ENCODE assay signal across 8 mouse cellular contexts in the genomic region with DNA sequence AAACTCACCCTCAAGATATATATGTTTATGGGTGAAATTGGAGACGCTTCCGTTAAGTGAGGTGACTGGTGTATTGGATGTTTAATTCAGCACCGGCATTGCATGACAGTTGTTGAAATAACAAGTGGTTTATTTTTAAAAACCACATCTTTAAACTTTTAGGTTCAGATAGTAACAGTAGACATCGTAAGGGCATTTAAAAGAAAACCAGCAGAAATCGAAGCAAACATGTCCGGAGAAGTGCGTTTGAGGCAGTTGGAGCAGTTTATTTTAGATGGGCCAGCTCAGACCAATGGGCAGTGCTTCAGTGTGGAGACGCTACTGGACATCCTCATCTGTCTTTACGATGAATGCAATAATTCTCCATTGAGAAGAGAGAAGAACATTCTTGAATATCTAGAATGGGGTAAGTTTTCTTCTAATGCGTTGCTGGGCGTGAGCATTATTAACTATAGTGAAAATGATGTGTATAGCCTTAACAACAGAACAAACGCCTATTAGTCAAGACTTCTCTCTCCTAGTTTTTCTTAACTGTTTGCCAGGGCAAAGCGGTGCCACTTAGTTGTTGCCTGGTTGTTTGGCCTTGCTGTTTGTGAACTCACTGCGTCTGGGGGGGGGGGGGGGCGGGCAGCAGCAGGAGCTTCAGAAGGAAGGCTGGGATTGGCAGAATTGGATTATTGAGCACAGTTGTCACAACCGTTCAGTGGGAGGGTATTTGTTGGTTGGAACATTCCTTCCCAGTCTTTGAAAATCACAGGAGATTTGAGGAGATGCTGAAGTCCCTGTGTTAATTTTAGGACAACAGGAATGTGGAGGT. TPM values are rescaled to one million over a fixed set of nuclear protein-coding genes. Genes with fewer than 3 reads are reported as not detected.
A peak's percentile ranks its signal among the peaks of the same experiment; 100 is the strongest.
DNase-seq lines count a peak whose midpoint lies in the region; ATAC-seq and TF ChIP-seq lines count a peak whose summit lies in the region.

No protein-coding gene starts in this region.

- no peak for TF ChIP-seq CTCF in gastrocnemius, adult 2 months (IDR thresholded peaks at IDR 0.05)
- TF ChIP-seq CTCF in CH12.LX (conservative IDR thresholded peaks at IDR 0.05 in 1 of 2, IDR thresholded peaks at IDR 0.05 in 1 of 2; ENCODE audit: low read depth in 2 of 2, low read length in 2 of 2), result no peak

- H3K9me3 ChIP-seq in CH12.LX (replicated peaks; ENCODE audit: low read length), result no peaks in the 10 kb centered on the region
- H3K9me3 ChIP-seq in embryonic facial prominence, embryonic 11.5 days (replicated peaks; ENCODE audit: control insufficient read depth, low read length), result no peaks in the 10 kb centered on the region
- H3K9me3 ChIP-seq in hindbrain, embryonic 16.5 days (ENCODE audit: control insufficient read depth, low read length), result no peaks in the 10 kb centered on the region
- H3K9me3 ChIP-seq in midbrain, embryonic 15.5 days, result no peaks in the 10 kb centered on the region

- H3K4me2 ChIP-seq in CH12.LX (ENCODE audit: insufficient read depth, low read depth, poor library complexity, severe bottlenecking), result peak overlapping the region; percentile 100
- H3K4me2 ChIP-seq in embryonic facial prominence, embryonic 11.5 days (ENCODE audit: low read depth, low read length), result peak overlapping the region; percentile 31
- peak overlapping the region; percentile 95 for H3K4me2 ChIP-seq in hindbrain, embryonic 16.5 days (ENCODE audit: low read length)
- peak overlapping the region; percentile 82 for H3K4me2 ChIP-seq in midbrain, embryonic 15.5 days

- 5% methylated on average over 16 of the region's 16 CpGs for WGBS in embryonic facial prominence, embryonic 11.5 days
- 1% methylated on average over 15 of the region's 16 CpGs for WGBS in hindbrain, embryonic 16.5 days
- WGBS in midbrain, embryonic 15.5 days, result under 1% methylated on average over 16 of the region's 16 CpGs

- intact Hi-C loops in gastrocnemius, adult 2 months (cut with DNase I), result no loop called here
- intact Hi-C loops in gastrocnemius, postnatal 14 days (cut with DNase I; ENCODE audit: low total_unique reads), result no loop called here

- dilution Hi-C loops in CH12.LX (cut with MboI; ENCODE audit: extremely low pct_ligation_motif_present, extremely low pct_unique_long_range_greater_than_20kb, low sequenced_read_pairs), result no loop called here

- H3K4me3 ChIP-seq in gastrocnemius, adult 2 months, result peak overlapping the region; percentile 97
- H3K4me3 ChIP-seq in CH12.LX (replicated peaks in 1 of 3; ENCODE audit: low read depth in 2 of 3, low read length in 2 of 3, poor library complexity in 1 of 3), result peak overlapping the region; percentile 58 to 75 (median 74)
- peak overlapping the region; percentile 76 for H3K4me3 ChIP-seq in embryonic facial prominence, embryonic 11.5 days (ENCODE audit: low read depth, low read length)
- H3K4me3 ChIP-seq in hindbrain, embryonic 16.5 days (ENCODE audit: low read length), result peak overlapping the region; percentile 91
- H3K4me3 ChIP-seq in midbrain, embryonic 15.5 days, result peak overlapping the region; percentile 90

- H3K36me3 ChIP-seq in CH12.LX (replicated peaks in 1 of 2; ENCODE audit: control insufficient read depth in 1 of 2, insufficient read depth in 1 of 2, low read length in 1 of 2), result no peaks in the 10 kb centered on the region
- H3K36me3 ChIP-seq in embryonic facial prominence, embryonic 11.5 days (replicated peaks; ENCODE audit: control insufficient read depth, insufficient read depth, low read depth, low read length), result no peaks in the 10 kb centered on the region
- no peaks in the 10 kb centered on the region for H3K36me3 ChIP-seq in hindbrain, embryonic 16.5 days (ENCODE audit: control insufficient read depth, insufficient read depth, low read length)
- H3K36me3 ChIP-seq in midbrain, embryonic 15.5 days (replicated peaks), result no peaks in the 10 kb centered on the region

- DNase-seq in gastrocnemius, adult 2 months, result no peak
- DNase-seq in gastrocnemius, postnatal 14 days, result no peak
- DNase-seq in CH12.LX (ENCODE audit: extremely low read depth), result no peak
- no peak for DNase-seq in embryonic facial prominence, embryonic 11.5 days (ENCODE audit: low spot score)
- DNase-seq in gastrocnemius, postnatal 4 days (ENCODE audit: low spot score in 2 of 2), result no peak
- no peak for DNase-seq in gastrocnemius, adult 8-10 months (ENCODE audit: low spot score in 2 of 2)

- peak overlapping the region; percentile 95 for H3K27ac ChIP-seq in gastrocnemius, adult 2 months
- no peak overlapping the region for H3K27ac ChIP-seq in CH12.LX (ENCODE audit: insufficient read depth, low read depth)
- no peak overlapping the region for H3K27ac ChIP-seq in embryonic facial prominence, embryonic 11.5 days (replicated peaks; ENCODE audit: low read depth, low read length)
- peak overlapping the region; percentile 17; the same call in 1 of the 2 replicates for H3K27ac ChIP-seq in hindbrain, embryonic 16.5 days (ENCODE audit: low read depth, low read length)
- H3K27ac ChIP-seq in midbrain, embryonic 15.5 days, result no peak overlapping the region

- peak overlapping the region; percentile 83 for H3K9ac ChIP-seq in CH12.LX (ENCODE audit: insufficient read depth, low read depth)
- H3K9ac ChIP-seq in embryonic facial prominence, embryonic 11.5 days (replicated peaks; ENCODE audit: low read length), result peak overlapping the region; percentile 4; the same call in 1 of the 2 replicates
- H3K9ac ChIP-seq in hindbrain, embryonic 16.5 days (ENCODE audit: low read depth, low read length), result peak overlapping the region; percentile 54
- H3K9ac ChIP-seq in midbrain, embryonic 15.5 days, result peak overlapping the region; percentile 33

- no peak for TF ChIP-seq EP300 in CH12.LX (IDR thresholded peaks at IDR 0.05; ENCODE audit: low read length)

- in situ Hi-C loops in CH12.LX (cut with MboI; ENCODE audit: low pct_ligation_motif_present, low pct_unique_long_range_greater_than_20kb, low sequenced_read_pairs), result no loop called here

- peaks cover 0 to 12% of the 10 kb centered on the region in 2 experiments; a peak in 2 of 4 replicates for H3K4me1 ChIP-seq in CH12.LX (ENCODE audit: control insufficient read depth in 1 of 2, insufficient read depth in 2 of 2)
- no peaks in the 10 kb centered on the region for H3K4me1 ChIP-seq in embryonic facial prominence, embryonic 11.5 days (ENCODE audit: control insufficient read depth, insufficient read depth, low read length)
- peaks cover 19% of the 10 kb centered on the region for H3K4me1 ChIP-seq in hindbrain, embryonic 16.5 days (ENCODE audit: control insufficient read depth, insufficient read depth, low read depth, low read length)
- H3K4me1 ChIP-seq in midbrain, embryonic 15.5 days, result peaks cover 32% of the 10 kb centered on the region

- TF ChIP-seq RAD21 in CH12.LX (IDR thresholded peaks at IDR 0.05; ENCODE audit: low read depth, low read length), result no peak

- no peak for TF ChIP-seq POLR2A in CH12.LX (IDR thresholded peaks at IDR 0.05; ENCODE audit: low read depth, low read length)

- 0 out of 2 replicates have a peak, but pooled peaks cover 3% of the 10 kb centered on the region for H3K79me2 ChIP-seq in CH12.LX (replicated peaks; ENCODE audit: control insufficient read depth, extremely low read depth, insufficient read depth, poor library complexity, severe bottlenecking)

- ATAC-seq in embryonic facial prominence, embryonic 11.5 days (replicated peaks; ENCODE audit: insufficient number of reproducible peaks, low FRiP score, low TSS enrichment, low read depth), result no peak
- ATAC-seq in hindbrain, embryonic 16.5 days, result no peak
- no peak for ATAC-seq in midbrain, embryonic 15.5 days (replicated peaks)

- H3K27me3 ChIP-seq in CH12.LX (replicated peaks), result peaks cover 3% of the 10 kb centered on the region
- H3K27me3 ChIP-seq in embryonic facial prominence, embryonic 11.5 days (ENCODE audit: control insufficient read depth, insufficient read depth, low read length), result no peaks in the 10 kb centered on the region
- H3K27me3 ChIP-seq in hindbrain, embryonic 16.5 days (replicated peaks; ENCODE audit: control insufficient read depth, insufficient read depth, low read length), result no peaks in the 10 kb centered on the region
- no peaks in the 10 kb centered on the region for H3K27me3 ChIP-seq in midbrain, embryonic 15.5 days (replicated peaks)

TF ChIP-seq in CH12.LX, 34 proteins besides CTCF, POLR2A, EP300 and RAD21 (continues in another document):
- TF ChIP-seq HCFC1 (IDR thresholded peaks at IDR 0.05; ENCODE audit: low read depth, low read length) (no peak), MAZ (IDR thresholded peaks at IDR 0.05; ENCODE audit: low read depth, low read length) (no peak), BHLHE40 (IDR thresholded peaks at IDR 0.05; ENCODE audit: low read depth, low read length) (no peak), ELF1 (IDR thresholded peaks at IDR 0.05; ENCODE audit: low read depth, low read length) (no peak), USF1 (IDR thresholded peaks at IDR 0.05; ENCODE audit: low read depth, low read length) (no peak), KAT2A (IDR thresholded peaks at IDR 0.05; ENCODE audit: insufficient replicate concordance, low read length) (no peak), ZMIZ1 (IDR thresholded peaks at IDR 0.05; ENCODE audit: low read depth, low read length) (no peak), TCF12 (IDR thresholded peaks at IDR 0.05; ENCODE audit: low read depth, low read length) (no peak), PAX5 (IDR thresholded peaks at IDR 0.05; ENCODE audit: low read length) (no peak), MAX (IDR thresholded peaks at IDR 0.05; ENCODE audit: low read length) (no peak), USF2 (conservative IDR thresholded peaks at IDR 0.05; ENCODE audit: low read depth, low read length) (no peak), POLR2AphosphoS2 (IDR thresholded peaks at IDR 0.05; ENCODE audit: low read depth, low read length) (no peak), TBP (conservative IDR thresholded peaks at IDR 0.05; ENCODE audit: low read depth, low read length) (no peak), SMC3 (IDR thresholded peaks at IDR 0.05; ENCODE audit: low read depth, low read length) (no peak), E2F4 (IDR thresholded peaks at IDR 0.05; ENCODE audit: insufficient replicate concordance, low read depth, low read length) (no peak), UBTF (IDR thresholded peaks at IDR 0.05; ENCODE audit: low read depth, low read length) (no peak), ZC3H11A (IDR thresholded peaks at IDR 0.05; ENCODE audit: low read depth, low read length) (no peak)

RNA-seq across cellular contexts. Expression of gene Cdc42bpa, which starts 0.8 kb away (rescaled TPM):
- total RNA-seq in gastrocnemius, adult 2 months (2021), result 10 to 100 TPM; 25.9 to 27.8 TPM
- total RNA-seq in gastrocnemius, postnatal 14 days (2021), result 10 to 100 TPM; 26.5 to 27.3 TPM
- 5.0 and 5.6 TPM in 2 replicates for total RNA-seq in CH12.LX (2012; rRNA removed)
- 5.1 and 5.3 TPM in 2 replicates for total RNA-seq in CH12.LX (2014; rRNA removed)
- 7.1 and 9.0 TPM in 2 replicates for polyA plus RNA-seq in CH12.LX (2012; ENCODE audit: insufficient read length, low read depth)
- 12.3 and 13.8 TPM in 2 replicates for polyA plus RNA-seq in embryonic facial prominence, embryonic 11.5 days (2014; fragmentation: Nextera tagmentation; extraction: Ambion mirVana)
- 24.8 and 34.5 TPM in 2 replicates for polyA plus RNA-seq in hindbrain, embryonic 16.5 days (2015; fragmentation: Nextera tagmentation; extraction: Ambion mirVana)
- 28.5 and 28.9 TPM in 2 replicates for polyA plus RNA-seq in midbrain, embryonic 15.5 days (2015; fragmentation: Nextera tagmentation; extraction: Ambion mirVana)
- total RNA-seq in gastrocnemius, postnatal 4 days (2021), result 10 to 100 TPM; 54.1 to 61.6 TPM
- total RNA-seq in gastrocnemius, adult 8-10 months (2022), result 10 to 100 TPM; 18.8 to 27.4 (median 24.2) TPM

Comparison
In these comparisons a context has a peak if more than half of its experiments do, and no peak if none do; other contexts are left out.
1. H3K27ac ChIP-seq: peak in gastrocnemius, adult 2 months (single experiment) and hindbrain, embryonic 16.5 days (single experiment); none in CH12.LX (single experiment), embryonic facial prominence, embryonic 11.5 days (single experiment) and midbrain, embryonic 15.5 days (single experiment).
2. H3K4me2 ChIP-seq: peak in every context shown above with its lines; median percentile 100 in CH12.LX; 95 in hindbrain, embryonic 16.5 days; 82 in midbrain, embryonic 15.5 days; 31 in embryonic facial prominence, embryonic 11.5 days.
3. H3K9ac ChIP-seq: peak in every context shown above with its lines; median percentile 83 in CH12.LX; 54 in hindbrain, embryonic 16.5 days; 33 in midbrain, embryonic 15.5 days; 4 in embryonic facial prominence, embryonic 11.5 days.
4. Peak in every context shown above with its lines, with median percentiles within 50 percentile points of each other: H3K4me3 ChIP-seq.